Mouse (Mus musculus) cerebellum, postnatal 36 days (tissue): ENCODE measurements around the gene Slc26a9.

ENCODE experiments used
- DNase-seq, 2 experiments: peaks; one replicate each; pipeline ENCODE4 v3.0.0; 2021 to 2022; ENCODE audit warnings: mixed read lengths in 2 of 2

The Slc26a9 gene

DNA sequence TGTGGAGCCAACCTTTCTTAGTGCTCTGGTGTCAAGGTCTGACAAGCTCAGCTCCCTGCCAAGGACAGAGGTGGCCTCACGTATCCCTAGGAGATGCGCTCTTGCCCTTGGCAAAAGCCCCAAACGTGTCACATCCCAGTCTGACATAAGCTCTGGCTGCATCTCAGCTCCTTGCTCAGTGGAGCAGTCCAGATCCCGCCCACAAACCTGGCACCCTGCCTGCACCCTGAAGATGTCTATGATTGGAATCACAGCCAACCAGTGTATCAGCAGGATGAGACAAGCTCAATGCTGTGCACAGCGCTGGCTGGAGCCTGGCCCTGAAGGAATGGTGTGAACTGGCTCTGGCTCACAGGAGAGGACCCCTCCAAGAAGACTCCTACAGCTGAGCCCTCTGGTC is 6.6 kb upstream of the Slc26a9 start:
- peak; percentile 83 to 89 for DNase-seq

DNA sequence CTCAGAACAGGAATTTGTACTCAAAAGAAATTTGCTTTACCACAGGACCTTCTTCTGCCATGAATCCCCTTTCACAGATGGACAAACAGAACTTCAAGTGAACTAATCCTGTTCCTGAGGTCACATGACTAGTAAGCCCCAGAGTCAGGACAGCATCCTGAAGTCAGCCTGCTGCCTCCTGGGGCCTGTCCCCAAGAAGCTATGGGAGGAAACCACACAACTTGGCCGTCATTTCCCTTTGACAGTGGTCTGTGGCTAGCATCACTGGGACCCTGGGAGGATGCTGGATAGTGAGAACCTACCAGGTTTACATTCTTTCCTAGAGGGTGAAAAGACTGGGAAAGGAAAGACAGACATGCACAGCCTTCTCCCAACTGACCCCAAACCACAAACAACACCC is 5.1 kb upstream of the Slc26a9 start:
- DNase-seq = no peak

DNA sequence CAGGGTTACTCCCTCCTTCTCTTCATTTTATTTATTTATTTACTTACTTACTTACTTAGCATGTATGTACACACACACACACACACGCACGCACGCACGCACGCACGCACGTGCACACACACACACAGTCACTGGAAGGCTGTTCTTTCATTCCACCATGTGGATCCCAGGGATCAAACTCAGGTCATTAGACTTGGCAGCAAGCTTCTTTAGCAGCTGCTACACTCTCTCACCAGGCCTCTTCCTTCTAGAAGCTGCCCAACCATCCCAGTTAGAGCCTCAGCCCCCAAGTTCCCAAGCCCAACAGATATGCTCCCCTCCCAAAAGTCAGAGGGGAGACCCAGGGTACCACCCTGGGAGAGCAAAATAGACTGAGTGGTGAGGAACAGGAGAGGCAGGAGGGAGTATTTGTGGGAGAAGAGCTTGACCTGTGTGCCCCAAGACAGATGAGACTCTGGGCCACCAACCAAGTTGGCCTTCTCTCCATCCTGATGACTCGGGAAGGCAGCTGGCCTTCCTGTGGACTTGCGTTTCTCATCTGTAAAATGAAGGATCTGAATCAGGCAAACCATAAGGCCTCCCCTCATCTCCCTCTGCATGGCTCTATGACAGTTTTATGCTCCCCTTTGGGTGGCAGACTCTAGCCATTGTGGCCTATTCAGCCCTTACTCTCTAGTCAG is 4.2 kb upstream of the Slc26a9 start:
- DNase-seq = no peak

- DNase-seq = no peak
Observed at GRCm38 (mm10) chr1:131745391-131745790, 1.6 kb downstream of the Slc26a9 start.

DNA sequence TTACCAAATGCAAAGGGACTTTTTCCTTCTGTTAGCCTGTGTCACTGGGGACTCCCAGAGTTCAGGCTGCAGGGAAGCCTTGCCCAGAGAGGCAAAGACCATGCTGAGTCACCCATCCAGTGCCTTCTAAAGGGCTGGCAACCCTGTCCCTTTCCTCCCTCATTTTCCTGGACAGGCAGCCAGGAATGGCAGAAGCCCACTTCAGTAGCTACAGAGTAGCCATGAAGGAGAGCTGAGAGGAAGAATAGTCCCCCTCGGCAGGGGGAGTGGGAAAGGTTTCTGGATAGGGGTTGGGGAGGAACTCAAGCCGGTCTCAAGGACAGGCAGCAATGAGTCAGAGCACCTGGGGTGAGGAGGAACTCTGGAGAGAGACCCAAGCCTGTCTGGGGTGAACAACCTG is 3.9 kb downstream of the Slc26a9 start:
- DNase-seq = no peak

GRCm38 (mm10) chr1:131748636-131749035 is 4.8 kb downstream of the Slc26a9 start:
- no peak for DNase-seq

- no peak for DNase-seq
Observed at GRCm38 (mm10) chr1:131749706-131750545, 6.1 kb downstream of the Slc26a9 start.

DNA sequence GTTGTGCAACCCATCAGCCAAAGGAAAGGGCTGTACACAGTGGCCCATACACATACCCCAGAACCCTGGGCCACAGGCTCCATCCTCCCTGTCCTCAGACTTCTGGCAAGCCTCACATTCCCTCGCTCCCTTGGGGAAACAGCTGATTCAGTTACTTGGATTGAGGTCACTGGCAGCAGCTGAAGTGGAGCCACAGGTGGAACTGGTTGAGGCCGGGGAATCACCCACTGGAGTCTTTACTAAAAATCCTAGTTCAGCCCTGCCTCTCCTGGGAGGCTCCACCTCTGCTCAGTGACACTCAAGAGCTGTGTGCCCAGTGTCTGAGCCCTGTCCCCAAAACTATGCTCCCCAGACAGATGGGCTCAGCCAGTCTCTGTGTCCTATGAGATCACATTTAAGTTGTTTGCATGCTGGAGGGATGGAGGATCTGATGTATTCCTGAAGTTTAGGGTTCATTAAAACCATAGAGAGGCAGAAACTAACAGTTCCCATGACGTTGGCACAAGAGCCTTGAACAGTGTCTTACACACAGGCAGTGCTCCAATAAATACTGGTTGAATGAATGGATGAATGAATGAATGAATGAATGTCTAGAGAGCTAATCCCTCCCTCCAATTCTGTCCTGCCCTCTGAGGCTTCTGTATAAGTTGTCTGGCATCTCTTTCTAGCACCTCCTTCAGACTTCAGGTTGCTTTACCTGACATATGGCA is 7.5 kb downstream of the Slc26a9 start:
- DNase-seq = no peak

- peak; percentile 66 to 67 for DNase-seq
Observed at GRCm38 (mm10) chr1:131751891-131752311, 8.1 kb downstream of the Slc26a9 start.

DNA sequence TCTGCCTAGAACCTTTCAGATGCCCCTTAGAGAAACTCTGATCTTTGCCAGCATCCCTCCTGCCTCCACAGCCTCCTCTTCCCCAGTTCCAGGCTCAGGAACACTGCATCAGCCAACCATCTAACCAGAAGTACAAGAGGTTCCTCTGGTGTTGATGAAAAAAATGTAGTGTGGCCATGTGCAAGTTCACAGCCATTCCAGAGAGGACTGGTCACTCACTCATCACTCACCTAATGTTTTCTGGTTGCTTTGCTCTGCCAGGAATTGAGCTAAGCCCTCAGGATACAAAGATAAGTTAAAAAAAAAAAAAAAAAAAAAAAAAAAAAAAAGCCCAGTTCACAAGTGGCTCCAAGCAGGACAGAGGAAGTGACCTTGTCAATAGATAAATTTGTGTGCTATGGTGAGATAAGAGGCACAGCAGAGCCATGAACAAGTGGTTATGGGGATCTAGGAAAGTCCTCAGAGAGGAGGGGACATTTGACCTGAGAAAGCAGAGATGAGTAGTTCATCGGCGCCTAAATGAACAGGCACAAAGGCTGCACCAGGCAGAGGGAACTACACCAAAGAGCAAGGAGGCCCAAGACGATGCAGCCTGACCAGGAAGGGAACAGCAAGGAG is 10.5 kb downstream of the Slc26a9 start:
- no peak for DNase-seq

DNA sequence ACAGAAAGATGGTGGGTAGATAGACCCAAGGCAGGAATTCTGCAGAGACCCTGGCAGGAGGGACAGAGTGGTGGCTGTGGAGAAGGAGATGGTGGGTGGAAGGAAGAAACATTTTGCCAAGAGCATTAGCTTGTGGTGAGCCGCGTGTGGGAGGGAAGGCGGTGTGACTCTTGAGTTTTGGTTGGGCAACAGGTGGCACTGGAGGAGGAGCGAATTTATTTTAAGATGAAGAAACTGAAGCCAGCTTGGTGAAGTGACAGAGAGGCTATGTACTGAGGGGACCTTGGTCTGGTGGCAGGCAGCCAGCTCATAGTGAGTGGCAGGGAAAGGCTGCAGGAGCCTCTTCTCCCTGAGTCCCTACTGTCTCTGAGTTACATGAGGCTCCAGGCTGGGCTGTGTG is 11.1 kb downstream of the Slc26a9 start:
- no peak for DNase-seq

- no peak for DNase-seq
Observed at GRCm38 (mm10) chr1:131757211-131757610, 13.4 kb downstream of the Slc26a9 start.

DNA sequence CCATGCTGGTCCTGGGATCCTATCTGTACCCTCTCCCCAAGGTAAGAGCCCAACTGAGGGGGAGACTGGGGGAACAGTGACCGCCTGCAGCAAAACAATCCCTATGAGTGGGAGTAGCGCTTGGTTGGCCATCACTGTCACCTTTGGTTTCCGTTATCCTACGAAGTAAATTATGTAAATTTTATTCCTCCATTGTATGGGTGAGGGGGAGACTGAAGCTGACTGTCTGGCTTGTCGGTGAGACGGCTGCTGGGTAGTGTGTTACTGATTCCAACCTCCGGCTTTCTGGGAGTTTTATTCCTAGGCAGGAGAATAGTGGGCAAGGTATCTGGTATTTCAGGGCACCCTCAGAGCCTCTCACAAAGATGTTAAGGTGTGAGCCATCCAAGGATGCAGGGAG is 15.0 kb downstream of the Slc26a9 start:
- DNase-seq = no peak

DNA sequence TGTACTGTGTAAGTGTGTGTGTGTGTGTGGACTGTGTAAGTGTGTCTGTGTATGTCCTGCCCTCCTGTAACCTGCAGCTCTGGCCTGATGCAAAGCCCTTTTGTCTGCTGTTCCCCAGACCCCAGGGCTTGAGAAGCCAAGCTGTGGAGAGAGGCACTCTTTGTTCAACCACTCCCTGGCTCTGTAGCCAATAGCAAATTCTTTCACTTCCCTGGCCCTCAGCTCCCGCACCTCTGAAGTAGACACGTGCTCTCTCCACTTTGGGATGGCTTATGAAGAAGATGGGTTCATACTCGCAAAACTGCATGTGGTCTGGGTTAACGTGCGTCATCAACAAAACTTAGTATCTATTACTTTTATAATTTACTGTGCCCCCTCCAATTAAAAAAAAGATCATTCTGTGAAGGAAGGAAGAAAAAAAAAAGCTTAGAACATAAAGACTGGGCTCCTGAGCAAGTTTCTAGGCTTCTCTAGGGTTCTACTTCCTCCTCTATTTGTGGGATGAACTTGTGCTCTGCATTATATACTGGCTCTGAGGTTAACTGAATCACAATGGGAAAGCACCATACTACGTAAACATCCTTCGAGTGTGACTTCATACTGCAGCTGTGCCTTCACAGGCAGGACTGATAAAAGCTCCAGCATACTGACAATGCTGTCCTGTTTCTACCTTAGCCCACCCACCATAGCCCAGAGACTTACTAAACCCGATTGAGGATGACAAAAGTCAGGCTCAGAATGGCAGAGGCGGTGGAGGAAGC is 16.0 kb downstream of the Slc26a9 start:
- no peak for DNase-seq

- no peak for DNase-seq
Observed at GRCm38 (mm10) chr1:131760428-131760820, 16.6 kb downstream of the Slc26a9 start.

DNA sequence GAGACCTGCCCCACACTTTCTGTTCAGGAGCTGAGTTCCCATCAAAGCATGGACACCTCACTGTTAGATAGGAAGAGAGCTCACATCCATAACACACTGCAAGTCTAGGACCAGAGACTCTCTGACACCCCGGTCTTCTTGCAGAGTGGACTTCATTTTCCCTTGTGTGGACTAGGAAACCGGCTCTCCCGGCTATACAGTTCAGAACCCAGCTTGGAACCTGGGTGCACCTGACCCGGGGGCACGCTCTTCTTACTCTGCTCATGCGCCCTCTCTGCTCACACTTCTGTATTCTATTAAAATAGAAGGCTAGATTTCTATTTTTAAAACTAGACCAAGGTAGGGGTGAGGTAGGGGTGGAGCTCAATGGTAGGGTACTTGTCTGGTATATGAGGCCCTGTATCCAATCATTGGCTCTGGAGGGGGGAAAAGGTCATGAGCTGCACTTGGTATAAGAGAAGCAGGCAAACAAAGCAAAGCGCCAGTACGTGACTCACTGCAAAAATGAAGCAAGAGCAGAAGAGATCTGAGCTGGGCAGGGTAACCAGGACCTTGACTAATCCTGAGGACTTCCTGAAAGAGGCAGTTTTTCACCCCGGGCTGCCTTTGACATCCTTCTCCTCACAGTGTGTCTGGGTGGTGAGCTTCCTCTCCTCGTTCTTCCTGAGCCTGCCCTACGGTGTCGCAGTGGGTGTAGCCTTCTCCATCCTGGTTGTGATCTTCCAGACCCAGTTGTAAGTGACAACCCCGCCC is 17.4 kb downstream of the Slc26a9 start:
- DNase-seq = no peak

- DNase-seq = no peak
Observed at GRCm38 (mm10) chr1:131763683-131764082, 19.9 kb downstream of the Slc26a9 start.

- peak in 1 of 2 experiments; percentile 1 for DNase-seq
Observed at GRCm38 (mm10) chr1:131764581-131765338, 20.9 kb downstream of the Slc26a9 start.

GRCm38 (mm10) chr1:131765357-131766001 is 21.7 kb downstream of the Slc26a9 start:
- peak; percentile 79 to 86 for DNase-seq

DNA sequence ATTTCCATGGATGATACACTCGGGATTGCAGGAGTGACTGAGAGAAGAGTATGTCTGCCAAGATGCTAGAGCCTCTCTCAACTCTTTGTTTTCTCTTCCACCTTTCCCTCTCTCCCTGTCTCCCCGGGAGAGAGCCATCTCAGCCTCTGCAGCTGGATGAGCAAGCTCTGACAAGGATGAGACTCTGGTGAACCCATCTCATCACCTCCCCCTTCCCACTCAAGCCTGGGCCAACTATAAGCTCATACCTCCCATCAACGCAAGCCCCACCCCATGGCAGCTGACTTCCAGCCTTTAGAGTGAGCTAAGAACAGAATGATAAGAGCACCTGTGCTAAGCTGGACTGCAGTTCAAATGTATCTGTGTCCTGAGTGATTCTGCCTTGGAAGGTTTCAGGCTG is 25.5 kb downstream of the Slc26a9 start:
- no peak for DNase-seq
